Mouse (Mus musculus): ENCODE data around the gene Nradd. TPM values are rescaled to one million over a fixed set of nuclear protein-coding genes. Genes with fewer than 3 reads are reported as not detected.

Nradd gene
- 3.6 TPM for polyA plus RNA-seq (2017; shearing (Covaris generic))

GRCm38 (mm10) chr9:110624361-110625166, at the start of gene Nradd:
TSS of gene Nradd (minus strand) at chr9:110624452.

GRCm38 (mm10) chr9:110656249-110657221, 32.3 kb upstream of the Nradd start, which contains the start of gene Ccdc12:
TSS of gene Ccdc12 (plus strand) at chr9:110656503.

DNA sequence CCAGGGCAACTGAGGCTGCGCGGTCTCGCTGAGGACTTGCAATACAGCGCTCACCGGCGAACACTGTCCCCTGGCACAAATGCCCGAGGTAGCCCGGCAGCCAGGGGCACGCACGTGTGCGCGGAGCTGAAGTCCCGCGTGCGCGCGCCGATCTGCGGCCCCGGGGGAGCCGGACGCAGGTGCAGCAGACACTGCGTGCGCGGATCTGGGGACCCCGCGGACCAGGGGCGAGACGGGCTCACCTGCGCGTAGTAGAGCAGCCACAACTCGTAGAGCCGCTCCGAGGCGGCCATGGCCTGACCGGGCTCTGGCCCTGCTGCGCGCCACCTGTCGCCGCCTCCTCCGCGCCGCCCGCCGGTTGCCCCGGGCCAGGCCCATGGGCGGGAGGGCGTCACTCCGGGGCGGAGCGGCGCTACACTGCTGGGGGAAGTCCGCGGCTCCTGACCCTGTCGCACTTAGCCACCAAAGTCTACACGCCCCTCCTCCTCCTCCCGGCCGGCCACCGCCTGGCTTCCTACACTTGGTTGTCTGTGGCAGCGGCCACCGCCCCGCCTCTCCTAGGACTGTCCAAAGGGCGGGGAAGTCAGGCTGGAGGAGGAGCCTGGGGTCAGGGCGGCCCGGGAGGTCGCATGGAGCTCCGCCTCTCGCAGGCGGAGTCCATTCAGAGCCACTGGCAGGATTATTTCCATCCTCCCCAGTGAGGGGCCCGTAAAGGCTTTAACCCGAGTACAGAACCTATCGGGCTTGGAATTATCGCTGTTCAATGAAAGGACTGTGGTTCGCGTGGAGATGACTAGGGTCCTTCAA, 29.6 kb upstream of the Nradd start, which contains the start of gene Nbeal2:
TSS of gene Nbeal2 (minus strand) at position 507 of the 807 bp plus-strand sequence.

Other genes with a start within 250 kb of the Nradd start
- 4.0 TPM for gene Ptpn23, start 216.2 kb downstream of the Nradd start, polyA plus RNA-seq (2017; shearing (Covaris generic))
- gene Ngp, start 204.7 kb downstream of the Nradd start, polyA plus RNA-seq (2017; shearing (Covaris generic)): not detected
- 12.5 TPM for gene Klhl18, start 147.8 kb downstream of the Nradd start, polyA plus RNA-seq (2017; shearing (Covaris generic))
- gene Kif9, start 147.5 kb downstream of the Nradd start, polyA plus RNA-seq (2017; shearing (Covaris generic)): 0.50 TPM
- gene Setd2, start 91.9 kb downstream of the Nradd start, polyA plus RNA-seq (2017; shearing (Covaris generic)): 29.3 TPM
- gene Nbeal2, start 29.7 kb upstream of the Nradd start, polyA plus RNA-seq (2017; shearing (Covaris generic)): 64.3 TPM
- gene Ccdc12, start 32.1 kb upstream of the Nradd start, polyA plus RNA-seq (2017; shearing (Covaris generic)): 275 TPM
- not detected for gene Myl3, start 117.4 kb upstream of the Nradd start, polyA plus RNA-seq (2017; shearing (Covaris generic))
- gene Pth1r, start 122.7 kb upstream of the Nradd start, polyA plus RNA-seq (2017; shearing (Covaris generic)): not detected
- not detected for gene Prss42, start 173.7 kb upstream of the Nradd start, polyA plus RNA-seq (2017; shearing (Covaris generic))
- gene Prss44, start 189.5 kb upstream of the Nradd start, polyA plus RNA-seq (2017; shearing (Covaris generic)): not detected
- gene Prss43, start 202.2 kb upstream of the Nradd start, polyA plus RNA-seq (2017; shearing (Covaris generic)): not detected
- not detected for gene Prss45, start 210.1 kb upstream of the Nradd start, polyA plus RNA-seq (2017; shearing (Covaris generic))
- not detected for gene Prss46, start 220.1 kb upstream of the Nradd start, polyA plus RNA-seq (2017; shearing (Covaris generic))
- gene Prss50, start 233.5 kb upstream of the Nradd start, polyA plus RNA-seq (2017; shearing (Covaris generic)): 0.60 TPM

Measured in inflammation-experienced regulatory T-cells, adult 16 weeks (primary cell).